26 mouse cellular contexts compared by ENCODE assay signal in genomic region chr11:70911323-70911722, GRCm38 (mm10). TPM values are rescaled to one million over a fixed set of nuclear protein-coding genes. Genes with fewer than 3 reads are reported as not detected.
DNase-seq lines count a peak whose midpoint lies in the region; ATAC-seq and TF ChIP-seq lines count a peak whose summit lies in the region.
"Had no signal": no experiment of that assay in that cellular context is flagged by ENCODE, and none has a peak within 500 bp of the region (broad histone marks: within the 10 kb centered on the region; RNA-seq: fewer than 3 reads in every experiment).

No protein-coding gene starts in this region.

- H3K4me1 ChIP-seq in embryonic fibroblast, embryonic 13.5 days (ENCODE audit: control insufficient read depth, insufficient read depth, low read length): no peaks in the 10 kb centered on the region
- no peaks in the 10 kb centered on the region for H3K4me1 ChIP-seq in forebrain, embryonic 14.5 days (ENCODE audit: control insufficient read depth, insufficient read depth, low read length)
- H3K4me1 ChIP-seq: embryonic facial prominence, embryonic 12.5 days; embryonic facial prominence, embryonic 15.5 days; forebrain, embryonic 12.5 days; heart, embryonic 10.5 days; heart, embryonic 13.5 days; hindbrain, embryonic 12.5 days; hindbrain, embryonic 15.5 days had no signal

- peak overlapping the region; percentile 11; the same call in 1 of the 2 replicates for H3K27ac ChIP-seq in embryonic fibroblast, embryonic 13.5 days (ENCODE audit: insufficient read depth, low read length)
- H3K27ac ChIP-seq in forebrain, embryonic 14.5 days (ENCODE audit: low read depth, low read length): no peak overlapping the region
- H3K27ac ChIP-seq: embryonic facial prominence, embryonic 12.5 days; embryonic facial prominence, embryonic 15.5 days; forebrain, embryonic 12.5 days; heart, adult 2 months; heart, embryonic 10.5 days; heart, embryonic 13.5 days; hindbrain, embryonic 12.5 days; hindbrain, embryonic 15.5 days had no signal

- H3K9me3 ChIP-seq in forebrain, embryonic 14.5 days (replicated peaks; ENCODE audit: control insufficient read depth, low read length): no peaks in the 10 kb centered on the region
- H3K9me3 ChIP-seq: embryonic facial prominence, embryonic 12.5 days; embryonic facial prominence, embryonic 15.5 days; forebrain, embryonic 12.5 days; heart, embryonic 10.5 days; heart, embryonic 13.5 days; hindbrain, embryonic 12.5 days; hindbrain, embryonic 15.5 days had no signal

- peaks cover 9% of the 10 kb centered on the region; the same call in 1 of the 2 replicates for H3K36me3 ChIP-seq in splenic B cell, adult 2 months (ENCODE audit: control insufficient read depth, insufficient read depth, low read length, poor library complexity, severe bottlenecking)
- peaks cover 34% of the 10 kb centered on the region for H3K36me3 ChIP-seq in forebrain, embryonic 14.5 days (ENCODE audit: control insufficient read depth, insufficient read depth, low read length)

- no peak overlapping the region for H3K4me3 ChIP-seq in embryonic fibroblast, embryonic 13.5 days (ENCODE audit: insufficient read depth, low read length)
- no peak overlapping the region for H3K4me3 ChIP-seq in forebrain, embryonic 14.5 days (ENCODE audit: low read depth, low read length)
- H3K4me3 ChIP-seq: embryonic facial prominence, embryonic 12.5 days; embryonic facial prominence, embryonic 15.5 days; erythroblast, embryonic 14.5 days; forebrain, embryonic 12.5 days; heart, adult 2 months; heart, embryonic 10.5 days; heart, embryonic 13.5 days; hindbrain, embryonic 12.5 days; hindbrain, embryonic 15.5 days had no signal

- no peak overlapping the region for H3K9ac ChIP-seq in forebrain, embryonic 14.5 days (ENCODE audit: low read length)
- H3K9ac ChIP-seq: embryonic facial prominence, embryonic 12.5 days; embryonic facial prominence, embryonic 15.5 days; forebrain, embryonic 12.5 days; forebrain, postnatal 0 days; heart, embryonic 13.5 days; hindbrain, embryonic 12.5 days; hindbrain, embryonic 15.5 days had no signal

- no peak for TF ChIP-seq CTCF in embryonic fibroblast, embryonic 13.5 days (IDR thresholded peaks at IDR 0.05; ENCODE audit: borderline replicate concordance, insufficient read depth, low read length)

- no peak for TF ChIP-seq POLR2A in embryonic fibroblast, embryonic 13.5 days (IDR thresholded peaks at IDR 0.05; ENCODE audit: low read depth, low read length)

- DNase-seq in spleen, postnatal 36 days (ENCODE audit: low spot score in 2 of 2): peak; percentile 5 to 19
- DNase-seq in spleen, adult 12 weeks (ENCODE audit: low spot score): no peak
- peak; percentile 30 for DNase-seq in splenic B cell, adult 2 months (ENCODE audit: low read depth, low spot score)
- DNase-seq in forebrain, embryonic 14.5 days (ENCODE audit: low spot score): no peak
- no peak for DNase-seq in frontal cortex, postnatal 14 days (ENCODE audit: low spot score in 2 of 2)
- DNase-seq: adrenal gland, postnatal 10 days; cerebellum, adult 11 months; cerebellum, adult 2 months; cerebellum, adult 9-11 months; cerebellum, postnatal 25 days; forebrain, postnatal 0 days; gastrocnemius, postnatal 25 days; heart, adult 2 months; heart, postnatal 14 days; kidney, adult 11 months had no signal

- 90% methylated on average over 3 of the region's 3 CpGs for WGBS in forebrain, embryonic 14.5 days

- H3K4me2 ChIP-seq in forebrain, embryonic 14.5 days (ENCODE audit: low read length): no peak overlapping the region
- H3K4me2 ChIP-seq: embryonic facial prominence, embryonic 12.5 days; embryonic facial prominence, embryonic 15.5 days; forebrain, embryonic 12.5 days; heart, embryonic 13.5 days; hindbrain, embryonic 12.5 days; hindbrain, embryonic 15.5 days had no signal

- H3K27me3 ChIP-seq in splenic B cell, adult 2 months (ENCODE audit: control insufficient read depth, insufficient read depth, low read length, poor library complexity, severe bottlenecking): no peaks in the 10 kb centered on the region
- no peaks in the 10 kb centered on the region for H3K27me3 ChIP-seq in forebrain, embryonic 14.5 days (replicated peaks; ENCODE audit: control insufficient read depth, insufficient read depth, low read length)
- H3K27me3 ChIP-seq: embryonic facial prominence, embryonic 12.5 days; embryonic facial prominence, embryonic 15.5 days; forebrain, embryonic 12.5 days; heart, embryonic 13.5 days; hindbrain, embryonic 12.5 days; hindbrain, embryonic 15.5 days; Patski had no signal

- ATAC-seq in forebrain, embryonic 14.5 days: no peak
- ATAC-seq: CD4-positive, CD25-positive, alpha-beta regulatory T cell, adult 4 months; forebrain, postnatal 0 days; Patski had no signal

RNA-seq across cellular contexts. Expression of gene Nup88, which starts 58.5 kb away (rescaled TPM):
- polyA plus RNA-seq in embryonic fibroblast, embryonic 13.5 days (2011; ENCODE audit: insufficient read length, low read depth, missing spikeins): 92.8 and 113 TPM in 2 replicates
- polyA plus RNA-seq in forebrain, embryonic 14.5 days (2014; fragmentation: Nextera tagmentation; extraction: Ambion mirVana): 156 and 160 TPM in 2 replicates

RNA-seq across cellular contexts. Expression of gene Rpain, which starts 58.7 kb away (rescaled TPM):
- polyA plus RNA-seq in embryonic fibroblast, embryonic 13.5 days (2011; ENCODE audit: insufficient read length, low read depth, missing spikeins): 21.1 and 22.1 TPM in 2 replicates
- polyA plus RNA-seq in forebrain, embryonic 14.5 days (2014; fragmentation: Nextera tagmentation; extraction: Ambion mirVana): 81.1 and 83.8 TPM in 2 replicates

Comparison
In these comparisons a context has a peak if more than half of its experiments do, and no peak if none do; other contexts are left out.
1. DNase-seq: peak in spleen, postnatal 36 days (2 of 2) and splenic B cell, adult 2 months (single experiment); none in spleen, adult 12 weeks (single experiment), forebrain, embryonic 14.5 days (single experiment) and frontal cortex, postnatal 14 days (0 of 2).